Comparison of ENCODE assay signal across 8 mouse cellular contexts in the genomic region with DNA sequence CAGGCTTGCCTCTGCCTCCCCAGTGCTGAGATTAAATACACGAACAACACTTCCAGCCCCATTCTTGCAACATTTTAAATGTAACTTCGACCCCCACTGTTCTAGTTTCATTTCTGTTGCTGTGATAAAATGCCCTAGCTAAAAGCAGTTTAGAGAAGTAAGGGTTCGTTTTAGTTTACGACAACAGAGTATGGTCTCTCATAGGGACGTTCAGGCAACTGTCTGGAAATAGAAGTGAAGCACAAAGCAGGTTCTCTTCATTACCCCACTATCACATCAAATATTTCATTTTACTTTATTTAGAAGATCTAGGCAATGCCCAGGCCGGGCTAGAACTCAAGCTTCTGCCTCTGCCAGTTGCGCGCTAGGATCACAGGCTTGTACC. TPM values are rescaled to one million over a fixed set of nuclear protein-coding genes. Genes with fewer than 3 reads are reported as not detected.
DNase-seq lines count a peak whose midpoint lies in the region; ATAC-seq and TF ChIP-seq lines count a peak whose summit lies in the region.

No protein-coding gene starts in this region.

- H3K9me3 ChIP-seq in heart, embryonic 14.5 days (ENCODE audit: control insufficient read depth, low read length), result no peaks in the 10 kb centered on the region
- no peaks in the 10 kb centered on the region for H3K9me3 ChIP-seq in ES-E14 (ENCODE audit: control insufficient read depth, insufficient read depth, low read depth, low read length)
- H3K9me3 ChIP-seq in hindbrain, embryonic 13.5 days, result no peaks in the 10 kb centered on the region
- no peaks in the 10 kb centered on the region for H3K9me3 ChIP-seq in midbrain, embryonic 12.5 days

- in situ Hi-C loops in ES-E14 (cut with MboI; ENCODE audit: low sequenced_read_pairs in 2 of 2, unreplicated experiment in 2 of 2), result no loop called here

- no peaks in the 10 kb centered on the region for H3K27me3 ChIP-seq in heart, embryonic 14.5 days (ENCODE audit: control insufficient read depth, insufficient read depth, low read length)
- H3K27me3 ChIP-seq in hindbrain, embryonic 13.5 days, result no peaks in the 10 kb centered on the region
- no peaks in the 10 kb centered on the region for H3K27me3 ChIP-seq in midbrain, embryonic 12.5 days

- peaks cover 19% of the 10 kb centered on the region for H3K36me3 ChIP-seq in heart, embryonic 14.5 days (ENCODE audit: control insufficient read depth, insufficient read depth, low read length)
- peaks cover 16% of the 10 kb centered on the region for H3K36me3 ChIP-seq in ES-E14 (ENCODE audit: control insufficient read depth, insufficient read depth, low read length, poor library complexity, severe bottlenecking)
- peaks cover 17% of the 10 kb centered on the region for H3K36me3 ChIP-seq in hindbrain, embryonic 13.5 days
- peaks cover 19% of the 10 kb centered on the region for H3K36me3 ChIP-seq in midbrain, embryonic 12.5 days

- H3K27ac ChIP-seq in heart, embryonic 14.5 days (replicated peaks in 1 of 2; ENCODE audit: control insufficient read depth in 1 of 2, insufficient read depth in 1 of 2, low read depth in 2 of 2, low read length in 2 of 2), result peak overlapping the region; percentile 88 to 90
- peak overlapping the region; percentile 66 for H3K27ac ChIP-seq in ES-E14 (ENCODE audit: insufficient read depth, low read depth, low read length, poor library complexity, severe bottlenecking)
- H3K27ac ChIP-seq in hindbrain, embryonic 13.5 days, result peak overlapping the region; percentile 94
- peak overlapping the region; percentile 90; the same call in 1 of the 2 replicates for H3K27ac ChIP-seq in midbrain, embryonic 12.5 days (replicated peaks)

- peak overlapping the region; percentile 93 for H3K9ac ChIP-seq in heart, embryonic 14.5 days (ENCODE audit: low read length)
- peak overlapping the region; percentile 91 for H3K9ac ChIP-seq in ES-E14 (ENCODE audit: insufficient read depth, low read depth, low read length, poor library complexity, severe bottlenecking)
- H3K9ac ChIP-seq in hindbrain, embryonic 13.5 days, result peak overlapping the region; percentile 85
- peak overlapping the region; percentile 88 for H3K9ac ChIP-seq in midbrain, embryonic 12.5 days (replicated peaks)

- peak overlapping the region; percentile 76 to 88 for H3K4me3 ChIP-seq in heart, embryonic 14.5 days (ENCODE audit: control insufficient read depth in 1 of 2, insufficient read depth in 1 of 2, low read depth in 1 of 2, low read length in 2 of 2)
- H3K4me3 ChIP-seq in ES-E14 (ENCODE audit: insufficient read depth in 1 of 2, low read depth in 1 of 2, low read length in 2 of 2, poor library complexity in 1 of 2, severe bottlenecking in 1 of 2), result peak overlapping the region; percentile 80 to 99
- peak overlapping the region; percentile 73 for H3K4me3 ChIP-seq in hindbrain, embryonic 13.5 days
- peak overlapping the region; percentile 91 for H3K4me3 ChIP-seq in midbrain, embryonic 12.5 days

- no peak for DNase-seq in heart, postnatal 25 days (ENCODE audit: low spot score)
- no peak for DNase-seq in ES-E14 (ENCODE audit: low read depth, low spot score)
- no peak for DNase-seq in thymus, postnatal 10 days (ENCODE audit: low spot score in 2 of 2)
- DNase-seq in right cerebral cortex, postnatal 25 days, result no peak

- peak overlapping the region; percentile 95 for H3K4me2 ChIP-seq in heart, embryonic 14.5 days (ENCODE audit: low read length)
- H3K4me2 ChIP-seq in hindbrain, embryonic 13.5 days, result peak overlapping the region; percentile 89
- peak overlapping the region; percentile 66 for H3K4me2 ChIP-seq in midbrain, embryonic 12.5 days (replicated peaks)

- H3K4me1 ChIP-seq in heart, embryonic 14.5 days (ENCODE audit: control insufficient read depth in 2 of 2, insufficient read depth in 2 of 2, low read length in 2 of 2), result peaks cover 6 to 19% of the 10 kb centered on the region in 2 experiments; a peak in 3 of 4 replicates
- peaks cover 0 to 5% of the 10 kb centered on the region in 2 experiments; a peak in 1 of 4 replicates for H3K4me1 ChIP-seq in ES-E14 (ENCODE audit: control insufficient read depth in 2 of 2, insufficient read depth in 2 of 2, low read length in 2 of 2, poor library complexity in 1 of 2)
- H3K4me1 ChIP-seq in hindbrain, embryonic 13.5 days (replicated peaks), result peaks cover 33% of the 10 kb centered on the region
- peaks cover 24% of the 10 kb centered on the region for H3K4me1 ChIP-seq in midbrain, embryonic 12.5 days

- intact Hi-C loops in heart, postnatal 25 days (cut with DNase I), result loop anchor here (2.0 to 5.0 kb wide), 3 partner anchors 27 to 100 kb away; a partner anchor contains a TSS

- 33% methylated on average over 8 of the region's 8 CpGs for WGBS in heart, embryonic 14.5 days
- WGBS in hindbrain, embryonic 13.5 days, result 41% methylated on average over 8 of the region's 8 CpGs
- 43% methylated on average over 8 of the region's 8 CpGs for WGBS in midbrain, embryonic 12.5 days

- ATAC-seq in heart, embryonic 14.5 days (ENCODE audit: insufficient number of reproducible peaks, insufficient read depth, low FRiP score, low read depth), result no peak
- no peak for ATAC-seq in hindbrain, embryonic 13.5 days (ENCODE audit: low FRiP score)
- no peak for ATAC-seq in midbrain, embryonic 12.5 days (ENCODE audit: low FRiP score, low read depth)
- no peak for ATAC-seq in megakaryocyte-erythroid progenitor cell, adult 5-6 weeks (replicated peaks; ENCODE audit: low FRiP score, low TSS enrichment, poor library complexity, severe bottlenecking)

TF ChIP-seq in ES-E14, 5 proteins besides CTCF, POLR2A, EP300 and RAD21:
- TF ChIP-seq ZC3H11A (IDR thresholded peaks at IDR 0.05; ENCODE audit: borderline replicate concordance, low read depth, low read length) (no peak), HCFC1 (IDR thresholded peaks at IDR 0.05; ENCODE audit: borderline replicate concordance, insufficient read depth, low read length) (no peak), ZNF384 (IDR thresholded peaks at IDR 0.05; ENCODE audit: low read depth, low read length) (no peak), CHD2 (IDR thresholded peaks at IDR 0.05; ENCODE audit: low read depth, low read length) (no peak), MAFK (IDR thresholded peaks at IDR 0.05; ENCODE audit: insufficient read depth, low read depth, low read length) (no peak)

RNA-seq across cellular contexts. Expression of a gene that starts 0.6 kb away (rescaled TPM):
- 65.6 and 71.2 TPM in 2 replicates for polyA plus RNA-seq in heart, embryonic 14.5 days (2014; fragmentation: Nextera tagmentation; extraction: Ambion mirVana)
- total RNA-seq in heart, postnatal 25 days (2021), result 10 to 100 TPM; 26.1 to 27.2 TPM
- 31.7 and 48.7 TPM in 2 replicates for total RNA-seq in ES-E14 (2012; rRNA removed)
- 142 and 149 TPM in 2 replicates for polyA plus RNA-seq in hindbrain, embryonic 13.5 days (2015; fragmentation: Nextera tagmentation; extraction: Ambion mirVana)
- 148 and 149 TPM in 2 replicates for polyA plus RNA-seq in midbrain, embryonic 12.5 days (2016; fragmentation: Nextera tagmentation; extraction: Ambion mirVana)
- 47.1 and 48.7 TPM in 2 replicates for total RNA-seq in megakaryocyte-erythroid progenitor cell, adult 5-6 weeks (2014; fragmentation: Nextera tagmentation)
- 58.7 and 68.5 TPM in 2 replicates for total RNA-seq in megakaryocyte-erythroid progenitor cell, adult 5-6 weeks (2017)

RNA-seq across cellular contexts. Expression of a gene that starts 15.9 kb away (rescaled TPM):
- 1,077 and 1,126 TPM in 2 replicates for polyA plus RNA-seq in heart, embryonic 14.5 days (2014; fragmentation: Nextera tagmentation; extraction: Ambion mirVana)
- 100 to 1,000 TPM; 914 to 924 TPM for total RNA-seq in heart, postnatal 25 days (2021)
- 4.1 and 4.2 TPM in 2 replicates for total RNA-seq in ES-E14 (2012; rRNA removed)
- polyA plus RNA-seq in hindbrain, embryonic 13.5 days (2015; fragmentation: Nextera tagmentation; extraction: Ambion mirVana), result 3.4 and 4.3 TPM in 2 replicates
- polyA plus RNA-seq in midbrain, embryonic 12.5 days (2016; fragmentation: Nextera tagmentation; extraction: Ambion mirVana), result 3.2 and 5.5 TPM in 2 replicates
- total RNA-seq in megakaryocyte-erythroid progenitor cell, adult 5-6 weeks (2014; fragmentation: Nextera tagmentation), result 0.24 TPM in 1 of 2 replicates, not detected in the other
- total RNA-seq in megakaryocyte-erythroid progenitor cell, adult 5-6 weeks (2017), result not detected in 2 replicates

RNA-seq across cellular contexts. Expression of a gene that starts 25.5 kb away (rescaled TPM):
- 19.9 and 22.1 TPM in 2 replicates for polyA plus RNA-seq in heart, embryonic 14.5 days (2014; fragmentation: Nextera tagmentation; extraction: Ambion mirVana)
- 10 to 100 TPM; 56.7 to 68.6 TPM for total RNA-seq in heart, postnatal 25 days (2021)
- total RNA-seq in ES-E14 (2012; rRNA removed), result 10.3 and 10.4 TPM in 2 replicates
- polyA plus RNA-seq in hindbrain, embryonic 13.5 days (2015; fragmentation: Nextera tagmentation; extraction: Ambion mirVana), result 29.0 and 30.1 TPM in 2 replicates
- polyA plus RNA-seq in midbrain, embryonic 12.5 days (2016; fragmentation: Nextera tagmentation; extraction: Ambion mirVana), result 25.1 and 25.8 TPM in 2 replicates
- total RNA-seq in megakaryocyte-erythroid progenitor cell, adult 5-6 weeks (2014; fragmentation: Nextera tagmentation), result 6.8 and 12.1 TPM in 2 replicates
- 5.9 and 7.8 TPM in 2 replicates for total RNA-seq in megakaryocyte-erythroid progenitor cell, adult 5-6 weeks (2017)

RNA-seq across cellular contexts. Expression of a gene that starts 50.2 kb away (rescaled TPM):
- 5.6 and 7.0 TPM in 2 replicates for polyA plus RNA-seq in heart, embryonic 14.5 days (2014; fragmentation: Nextera tagmentation; extraction: Ambion mirVana)
- total RNA-seq in heart, postnatal 25 days (2021), result 1 to 10 TPM; 3.0 to 3.6 TPM
- total RNA-seq in ES-E14 (2012; rRNA removed), result 6.7 and 12.2 TPM in 2 replicates
- 5.3 and 6.6 TPM in 2 replicates for polyA plus RNA-seq in hindbrain, embryonic 13.5 days (2015; fragmentation: Nextera tagmentation; extraction: Ambion mirVana)
- polyA plus RNA-seq in midbrain, embryonic 12.5 days (2016; fragmentation: Nextera tagmentation; extraction: Ambion mirVana), result 9.1 and 9.3 TPM in 2 replicates
- 8.8 and 15.2 TPM in 2 replicates for total RNA-seq in megakaryocyte-erythroid progenitor cell, adult 5-6 weeks (2014; fragmentation: Nextera tagmentation)
- total RNA-seq in megakaryocyte-erythroid progenitor cell, adult 5-6 weeks (2017), result 3.6 and 3.9 TPM in 2 replicates

Comparison
In these comparisons a context has a peak if more than half of its experiments do, and no peak if none do; other contexts are left out.
1. RNA of a gene that starts 15.9 kb away (total RNA-seq): 914 to 924 TPM in heart, postnatal 25 days; 4.1 to 4.2 TPM in ES-E14 and 0.24 TPM in megakaryocyte-erythroid progenitor cell, adult 5-6 weeks; every median in the first group is over 100 times any median in the second.
2. Peak in every context shown above with its lines, with median percentiles within 50 percentile points of each other: H3K27ac ChIP-seq, H3K4me2 ChIP-seq, H3K4me3 ChIP-seq and H3K9ac ChIP-seq.